Mouse (Mus musculus) layer of hippocampus, adult 8-10 months (tissue): ENCODE results near the gene Gm21882. TPM values are rescaled to one million over a fixed set of nuclear protein-coding genes. Genes with fewer than 3 reads are reported as not detected.
"Not testable (repeated sequence)": the region's sequence is repeated elsewhere in the genome, so short reads cannot be mapped to it uniquely, and the experiment has no call there.

ENCODE experiments used
- DNase-seq, 2 experiments: peaks; one replicate each; pipeline ENCODE4 v3.0.0; 2022; ENCODE audit warnings: low spot score in 2 of 2
- total RNA-seq, 4 experiments: library from RNA; stranded (reverse); gene quantifications; 2 replicates each; pipeline ENCODE4 v1.2.4; 2022

The Gm21882 gene
- not detected for total RNA-seq

DNA sequence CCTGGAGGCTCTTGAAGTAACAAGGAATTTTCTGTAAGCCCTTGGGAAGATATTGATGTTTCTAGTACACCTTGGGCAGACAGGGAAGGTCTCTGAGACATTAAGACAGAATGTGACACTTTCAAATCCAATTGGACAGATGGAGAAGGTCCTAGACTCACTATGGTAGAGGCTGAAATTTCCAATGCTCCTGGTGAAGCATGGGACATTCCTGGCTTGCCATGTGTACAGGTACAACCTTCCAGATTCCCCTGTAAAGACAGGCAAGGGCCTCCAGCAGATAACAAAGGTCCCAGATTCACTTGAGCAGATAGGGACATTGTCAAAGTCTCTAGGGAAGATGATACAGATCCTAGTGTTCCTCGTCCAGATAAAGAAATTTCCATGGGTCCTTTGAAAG lies at the start of gene Gm21882:
Gene Gm21882 (minus strand): TSS at position 101 of the 400 bp plus-strand sequence.
- not testable (repeated sequence) for DNase-seq

Other genes with a start within 250 kb of the Gm21882 start
- gene Gm21865, start 64.6 kb downstream of the Gm21882 start, total RNA-seq: not detected